Mouse (Mus musculus) small intestine, adult 2 months (tissue): ENCODE data around the gene Ebf1. TPM values are rescaled to one million over a fixed set of nuclear protein-coding genes. Genes with fewer than 3 reads are reported as not detected.

ENCODE experiments used
- H3K27ac ChIP-seq: fragments of 200-500 bp; 2 replicates; pipeline ENCODE4 v1.5.1; 2012; ENCODE audit warnings: low read depth, low read length, control low read depth, inconsistent platforms; ENCODE audit not compliant: insufficient read depth
- H3K27me3 ChIP-seq: fragments of 200-500 bp; 2 replicates; pipeline ENCODE4 v1.6.1; 2012; ENCODE audit warnings: mild to moderate bottlenecking, moderate library complexity, low read length, inconsistent platforms; ENCODE audit not compliant: control insufficient read depth, insufficient read depth
- H3K36me3 ChIP-seq: fragments of 200-500 bp; 2 replicates; pipeline ENCODE4 v1.6.1; 2012; ENCODE audit warnings: mild to moderate bottlenecking, low read length, control low read depth, inconsistent platforms; ENCODE audit not compliant: control insufficient read depth, insufficient read depth
- H3K4me1 ChIP-seq: fragments of 200-500 bp; 2 replicates; pipeline ENCODE4 v1.6.1; 2012; ENCODE audit warnings: low read length, inconsistent platforms, mixed read lengths; ENCODE audit not compliant: control insufficient read depth, insufficient read depth, insufficient read length
- H3K4me3 ChIP-seq: fragments of 200-500 bp; 2 replicates; pipeline ENCODE4 v1.5.1; 2012; ENCODE audit warnings: low read depth, mild to moderate bottlenecking, control low read depth, inconsistent platforms, low read length, moderate library complexity
- CTCF ChIP-seq: fragments of 200-500 bp; IDR thresholded peaks from 2 replicates; pipeline ENCODE4 v1.5.1; 2012; ENCODE audit warnings: low read depth, mild to moderate bottlenecking, control low read depth, inconsistent platforms, low read length, moderate library complexity, mixed read lengths; ENCODE audit not compliant: insufficient replicate concordance, insufficient read length; ENCODE audit errors: extremely low read depth
- POLR2A ChIP-seq: fragments of 200-500 bp; IDR thresholded peaks from 2 replicates; pipeline ENCODE4 v1.6.1; 2012; ENCODE audit warnings: low read depth, mild to moderate bottlenecking, control low read depth, inconsistent platforms, low read length, moderate library complexity
- WGBS: fragments of 180-500 bp; shearing (Covaris S2); methylation state at CpG from one replicate; pipeline ENCODE4 v1.1.7; 2018; 5-methylcytosine and 5-hydroxymethylcytosine counted together
- polyA plus RNA-seq: library from polyadenylated mRNA; depleted of rRNA; stranded (reverse); fragments of >200 nt; gene quantifications from 2 replicates; pipeline ENCODE4 v1.2.3, GENCODE M21; 2012

The Ebf1 gene
- polyA plus RNA-seq, 1 experiment: 2.5 TPM

DNA sequence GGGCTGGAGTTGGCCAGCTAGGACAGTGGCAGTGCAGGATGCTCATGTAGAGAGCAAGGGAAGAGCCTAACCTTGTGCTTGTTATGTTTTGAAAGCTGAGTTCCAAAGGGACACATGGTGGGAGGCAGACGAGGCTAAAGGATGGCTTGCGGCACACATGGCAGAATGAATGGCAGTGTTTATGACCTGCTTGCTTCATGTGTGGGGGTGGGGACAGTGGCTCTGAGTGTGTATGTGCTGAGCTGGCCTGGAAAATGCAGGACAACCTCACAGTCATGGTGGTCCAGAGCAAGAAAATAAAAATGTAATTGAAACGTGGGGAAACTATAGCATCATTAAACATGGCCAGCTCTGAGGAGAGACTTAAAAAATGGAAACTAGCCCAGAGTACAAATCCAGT, 181.2 kb downstream of the Ebf1 start:
- H3K4me3 ChIP-seq: no peak overlapping the region
- WGBS: 70% methylated on average over 3 of the region's 3 CpGs
- no peaks in the 10 kb centered on the region for H3K4me1 ChIP-seq
- TF ChIP-seq CTCF (no peak), POLR2A (no peak)
- H3K27ac ChIP-seq: no peak overlapping the region
- H3K27me3 ChIP-seq: no peaks in the 10 kb centered on the region
- H3K36me3 ChIP-seq: no peaks in the 10 kb centered on the region

DNA sequence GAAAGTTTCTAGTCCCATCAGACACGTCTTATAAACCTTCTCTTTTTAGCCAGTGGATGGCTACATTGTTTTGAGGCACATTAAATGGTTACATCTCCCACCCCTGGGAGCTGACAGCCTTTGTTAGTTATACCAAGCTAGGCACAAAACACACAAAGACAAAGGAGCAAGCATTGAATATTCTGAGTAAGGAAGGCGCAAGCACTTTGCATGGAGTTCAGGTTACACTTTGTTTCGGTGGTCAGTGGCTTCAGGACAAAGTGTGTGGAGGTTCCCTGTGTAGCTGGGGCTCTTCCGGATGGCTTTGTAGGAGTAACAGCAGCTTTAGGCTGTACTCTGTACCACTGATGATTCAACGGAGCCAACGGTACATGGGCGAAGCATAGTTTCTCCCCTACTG, 186.9 kb downstream of the Ebf1 start:
- WGBS: 81% methylated on average over 7 of the region's 7 CpGs
- no peaks in the 10 kb centered on the region for H3K27me3 ChIP-seq
- H3K36me3 ChIP-seq: no peaks in the 10 kb centered on the region
- H3K4me3 ChIP-seq: no peak overlapping the region
- H3K27ac ChIP-seq: no peak overlapping the region
- TF ChIP-seq CTCF: no peak
- TF ChIP-seq POLR2A: no peak
- no peaks in the 10 kb centered on the region for H3K4me1 ChIP-seq

DNA sequence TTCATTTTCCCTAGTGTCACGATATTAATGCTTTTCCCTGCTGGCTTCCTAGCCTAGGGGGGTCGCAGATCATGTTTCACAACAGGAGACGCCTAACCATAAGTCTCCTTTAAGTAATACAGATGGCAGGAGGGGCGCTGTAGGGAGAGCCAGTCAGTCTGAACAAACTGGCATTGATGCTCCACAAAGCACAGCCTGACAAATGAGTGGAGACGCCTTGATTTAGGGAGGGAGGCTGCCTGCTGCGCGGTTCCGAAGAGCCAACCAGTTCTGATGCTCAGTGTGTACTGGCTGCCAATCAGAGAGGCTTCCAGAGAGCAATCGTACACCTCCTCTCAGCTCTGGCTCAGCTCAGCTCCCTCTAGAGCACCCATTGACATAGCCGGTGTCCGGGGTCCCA, 189.5 kb downstream of the Ebf1 start:
- Histone ChIP-seq H3K27ac (no peak overlapping the region), H3K36me3 (no peaks in the 10 kb centered on the region)

DNA sequence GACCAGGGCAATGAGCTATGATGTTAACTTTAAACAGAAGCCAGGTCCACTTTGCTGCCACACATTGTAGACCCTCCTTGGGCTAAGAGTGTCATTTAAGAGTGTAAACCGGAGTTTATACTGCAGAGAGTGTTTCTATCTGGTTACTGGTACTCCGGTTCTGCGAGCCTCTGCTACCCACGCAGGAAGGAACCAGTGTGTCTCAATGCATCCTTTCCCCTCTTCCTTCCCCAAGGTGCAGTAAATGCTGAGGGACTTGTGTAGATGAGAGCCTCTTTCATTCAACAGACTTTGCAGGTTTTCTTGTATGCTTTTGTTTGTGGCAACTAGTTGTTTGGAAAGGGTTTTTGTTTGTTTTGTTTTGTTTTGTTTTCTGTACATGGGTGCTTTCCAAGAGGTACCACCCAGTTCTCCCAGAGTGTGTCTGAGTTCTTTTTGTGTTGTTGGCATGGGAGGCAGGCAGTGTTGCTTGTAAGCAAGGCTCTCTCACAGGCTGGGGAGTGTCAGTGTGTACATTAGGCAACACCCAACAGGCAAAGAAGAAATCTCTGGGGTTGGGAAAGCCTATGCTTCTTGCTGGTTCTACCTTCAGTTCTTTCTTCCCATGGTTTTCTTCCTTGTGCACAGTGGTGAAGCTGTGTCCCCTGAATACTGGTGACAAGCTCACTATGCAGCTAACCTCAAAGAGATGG, 191.9 kb downstream of the Ebf1 start:
- WGBS: 73% methylated on average over 4 of the region's 4 CpGs
- Histone ChIP-seq H3K27ac (no peak overlapping the region), H3K4me3 (no peak overlapping the region), H3K36me3 (no peaks in the 10 kb centered on the region), H3K4me1 (no peaks in the 10 kb centered on the region), H3K27me3 (no peaks in the 10 kb centered on the region)
- TF ChIP-seq POLR2A: no peak
- TF ChIP-seq CTCF: no peak

More for the DNA sequence above, 189.5 kb downstream of the Ebf1 start:
- H3K4me3 ChIP-seq: no peak overlapping the region
- no peak for TF ChIP-seq POLR2A
- no peak for TF ChIP-seq CTCF
- no peaks in the 10 kb centered on the region for H3K4me1 ChIP-seq
- no peaks in the 10 kb centered on the region for H3K27me3 ChIP-seq
- 42% methylated on average over 11 of the region's 11 CpGs for WGBS

DNA sequence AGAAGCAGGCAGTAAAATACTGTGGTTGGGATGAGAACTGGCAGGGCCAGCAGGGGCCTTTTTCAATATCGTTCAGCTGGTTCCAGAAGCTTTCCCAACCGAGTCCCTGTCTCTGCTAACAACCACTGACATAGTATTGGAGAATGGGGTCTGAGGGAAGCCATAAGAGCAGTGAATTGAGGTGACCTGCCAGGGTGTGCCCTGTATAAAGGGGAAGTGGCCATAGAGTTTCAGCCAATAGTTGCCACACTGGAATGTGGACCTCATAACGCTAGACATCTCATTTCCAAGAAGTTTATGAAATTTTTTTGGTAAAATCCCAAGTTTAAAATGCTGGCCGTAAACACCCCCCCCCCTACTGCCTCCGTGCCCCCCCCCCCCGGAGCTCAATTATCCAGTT, 193.9 kb downstream of the Ebf1 start:
- Histone ChIP-seq H3K27ac (no peak overlapping the region), H3K4me3 (no peak overlapping the region), H3K36me3 (no peaks in the 10 kb centered on the region), H3K4me1 (no peaks in the 10 kb centered on the region), H3K27me3 (no peaks in the 10 kb centered on the region)
- TF ChIP-seq CTCF (no peak), POLR2A (no peak)
- 54% methylated on average over 6 of the region's 6 CpGs for WGBS

DNA sequence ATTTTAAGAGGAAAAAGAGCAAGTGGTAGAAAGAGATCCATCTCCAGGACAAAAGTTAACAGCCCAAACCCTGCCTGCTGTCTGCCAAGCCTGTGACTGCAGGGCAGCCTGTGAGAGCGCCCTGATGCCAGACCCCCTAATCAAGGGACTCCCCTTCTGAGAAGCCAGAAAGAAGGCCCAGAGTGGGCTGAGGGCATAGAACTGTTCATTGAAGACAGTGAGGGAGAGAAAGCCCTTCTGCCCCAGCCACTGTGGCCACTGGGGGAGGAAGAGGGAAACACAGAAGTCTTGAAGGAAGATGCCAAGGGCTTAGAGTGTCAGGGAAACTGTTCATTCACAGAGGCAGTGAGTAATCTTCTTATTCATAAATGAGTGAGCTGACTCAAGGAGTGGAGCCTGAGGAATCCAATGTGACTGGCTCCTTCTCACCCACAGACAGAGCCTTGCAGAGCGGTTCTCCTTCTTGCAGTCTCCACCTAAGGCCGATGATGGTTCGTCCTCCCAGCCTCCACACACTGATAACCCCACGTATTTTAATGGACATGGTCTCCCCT, 195.2 kb downstream of the Ebf1 start:
- no peak overlapping the region for H3K4me3 ChIP-seq
- no peak for TF ChIP-seq CTCF
- TF ChIP-seq POLR2A: no peak
- no peak overlapping the region for H3K27ac ChIP-seq
- no peaks in the 10 kb centered on the region for H3K4me1 ChIP-seq
- WGBS: 80% methylated on average over 5 of the region's 5 CpGs
- H3K36me3 ChIP-seq: no peaks in the 10 kb centered on the region
- H3K27me3 ChIP-seq: no peaks in the 10 kb centered on the region

DNA sequence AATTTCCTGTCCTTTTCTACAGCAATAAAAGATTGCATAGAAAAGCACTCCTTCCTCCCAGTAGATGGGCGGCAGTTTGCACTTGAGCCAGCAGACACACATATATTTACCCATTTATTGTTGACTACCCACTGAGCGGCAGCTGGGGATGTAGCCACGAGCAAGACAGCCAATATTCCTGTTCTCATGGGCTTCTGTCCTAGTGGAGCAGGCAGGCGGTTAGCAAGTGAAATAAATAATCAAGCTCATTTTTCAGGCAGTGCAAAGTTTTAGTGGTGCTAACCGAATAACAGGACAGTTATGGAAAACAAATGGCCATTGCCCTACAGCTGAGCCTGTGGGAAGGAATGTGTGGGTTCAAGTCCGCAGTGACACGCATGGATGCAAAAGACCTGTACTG, 196.4 kb downstream of the Ebf1 start:
- H3K36me3 ChIP-seq: no peaks in the 10 kb centered on the region
- no peaks in the 10 kb centered on the region for H3K27me3 ChIP-seq
- H3K27ac ChIP-seq: no peak overlapping the region
- H3K4me1 ChIP-seq: no peaks in the 10 kb centered on the region
- WGBS: 73% methylated on average over 7 of the region's 7 CpGs
- TF ChIP-seq POLR2A (no peak), CTCF (no peak)
- H3K4me3 ChIP-seq: no peak overlapping the region
